Mouse (Mus musculus) embryo, embryonic 11.5 days (tissue): ENCODE data around the gene Apobec3.
"Not testable (repeated sequence)": the region's sequence is repeated elsewhere in the genome, so short reads cannot be mapped to it uniquely, and the experiment has no call there.

Experiments
- DNase-seq: peaks from one replicate; pipeline ENCODE4 v3.0.0-alpha.2; 2012; ENCODE audit warnings: low read depth, low spot score

Gene Apobec3

DNA sequence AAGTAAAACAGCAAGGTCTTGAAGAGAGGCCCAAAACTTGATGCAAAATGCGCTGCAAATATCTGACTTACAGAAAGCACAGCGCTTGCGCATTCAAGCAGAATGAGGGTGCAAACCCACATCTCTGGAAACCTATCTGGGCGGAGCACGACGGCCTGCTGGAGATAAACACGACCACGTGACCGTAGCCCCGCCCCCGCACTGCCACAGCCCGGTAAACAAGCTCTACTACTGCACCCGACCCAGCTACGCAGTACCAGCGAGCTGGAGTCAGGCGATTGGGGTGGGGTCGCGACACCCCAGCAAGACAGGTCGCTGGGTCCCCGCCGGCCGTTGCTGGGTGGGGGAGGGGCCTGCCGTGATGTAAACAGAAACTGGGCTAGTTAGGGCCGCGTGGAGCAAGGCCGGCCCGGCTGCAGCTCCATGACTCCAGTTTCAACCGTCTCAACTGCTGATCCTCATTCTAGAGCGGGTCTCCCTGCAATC, 36.2 kb downstream of the Apobec3 start:
- peak; percentile 75 for DNase-seq

DNA sequence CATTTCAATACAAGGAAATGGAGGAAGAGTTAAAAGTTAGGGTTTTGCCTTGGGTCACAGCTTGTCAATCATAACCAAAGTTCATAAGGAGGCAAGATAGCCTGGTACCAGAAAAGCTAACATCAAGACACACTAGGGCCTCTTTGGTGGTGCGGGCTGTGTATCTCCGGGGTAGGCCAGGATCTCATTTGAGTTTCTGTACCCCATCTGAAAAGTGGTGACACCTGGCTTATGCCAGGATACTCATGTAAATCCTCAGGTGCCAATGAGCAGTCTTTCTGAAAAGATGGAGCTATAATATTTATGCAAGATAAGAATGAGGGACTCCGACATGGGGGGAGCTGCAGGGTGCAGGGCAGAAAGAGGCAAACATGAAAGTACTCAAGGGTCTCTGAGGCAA, 36.9 kb downstream of the Apobec3 start:
- no peak for DNase-seq

DNA sequence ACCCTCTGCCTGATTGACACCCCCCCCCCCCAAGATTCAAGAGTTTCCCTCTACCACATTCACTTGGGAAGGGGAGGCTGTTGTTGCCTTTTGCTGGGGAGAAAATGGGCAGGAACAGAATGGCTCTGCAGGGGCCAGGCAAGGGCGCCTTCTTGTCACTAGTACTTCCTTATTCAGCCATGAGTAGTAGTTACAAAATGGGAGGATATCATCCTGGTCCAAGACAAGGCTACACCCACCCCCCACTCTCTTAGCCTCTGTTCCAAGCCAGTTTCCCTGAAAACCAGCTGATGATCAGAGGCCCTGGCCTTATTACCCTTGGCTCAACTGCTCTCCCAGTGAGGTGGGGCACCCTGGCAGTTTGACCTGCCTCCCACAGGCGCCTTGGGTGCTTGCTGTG, 37.3 kb downstream of the Apobec3 start:
- no peak for DNase-seq

- no peak for DNase-seq
Measured at GRCm38 (mm10) chr15:79929734-79930133, 38.3 kb downstream of the Apobec3 start.

DNA sequence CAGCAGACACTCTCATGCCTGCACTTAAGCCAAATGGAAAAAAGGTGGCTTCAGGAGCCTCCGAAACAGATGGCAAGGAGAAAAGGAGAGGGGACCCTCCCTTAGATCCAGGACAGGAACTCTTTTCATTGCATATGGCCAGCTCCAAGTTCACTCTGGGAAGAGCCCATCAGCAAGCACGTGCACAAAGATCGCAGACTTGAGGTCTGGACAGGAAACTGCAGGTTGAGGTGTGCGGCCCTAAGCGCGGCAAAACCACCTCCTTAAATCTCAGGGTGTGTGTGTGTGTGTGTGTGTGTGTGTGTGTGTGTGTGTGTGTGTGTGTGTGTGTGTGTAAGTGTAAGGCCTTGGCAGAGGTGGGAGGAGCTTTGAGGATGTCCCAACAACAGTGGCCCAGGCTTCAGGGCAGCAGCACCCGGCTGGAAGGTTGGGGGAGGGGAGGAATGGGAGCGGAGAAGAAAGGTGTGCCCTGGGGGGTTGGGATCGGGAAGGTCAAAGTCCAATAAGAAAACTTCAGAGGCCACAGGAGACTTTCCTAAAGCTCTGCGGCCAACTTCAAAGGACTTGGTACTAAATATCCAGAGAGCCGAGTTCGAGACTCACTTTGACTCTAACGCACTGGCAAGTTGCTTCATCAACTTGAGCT, 40.2 kb downstream of the Apobec3 start:
- DNase-seq, result no peak

DNA sequence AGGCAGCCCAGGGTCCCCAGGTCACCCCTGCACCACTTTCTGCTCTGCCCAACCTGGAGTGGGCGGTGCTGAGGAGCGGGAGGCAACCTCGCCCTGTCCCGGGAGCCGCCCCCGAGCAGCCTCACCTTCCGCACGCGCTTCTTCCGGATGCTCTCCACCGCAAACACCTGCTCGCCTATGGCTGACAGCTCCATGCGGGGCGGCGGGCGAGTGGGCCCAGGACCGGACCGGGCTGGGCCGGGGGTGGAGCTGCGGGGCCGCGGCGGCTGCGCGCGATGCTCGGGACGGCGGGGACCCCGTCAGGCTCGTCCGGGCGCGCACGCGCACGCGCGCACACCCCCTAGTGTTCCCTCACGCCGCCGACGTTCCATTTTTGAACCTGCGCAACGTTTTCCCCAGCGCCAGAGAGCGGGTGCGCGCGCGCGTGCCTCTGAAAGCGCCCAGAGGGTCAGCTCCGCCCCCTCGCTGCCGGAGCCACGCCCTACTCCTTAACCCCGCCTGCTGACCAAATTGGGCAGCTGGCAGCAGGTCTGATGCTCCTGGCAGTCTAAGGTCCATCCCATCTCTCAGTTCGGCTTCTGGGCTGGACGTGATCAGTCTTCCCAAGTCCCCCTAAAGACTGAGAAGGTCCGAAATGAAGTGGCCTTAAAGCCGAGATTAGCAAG, 41.0 kb downstream of the Apobec3 start:
- peak; percentile 70 for DNase-seq

- no peak for DNase-seq
Measured at GRCm38 (mm10) chr15:79933052-79933669, 41.7 kb downstream of the Apobec3 start.

DNA sequence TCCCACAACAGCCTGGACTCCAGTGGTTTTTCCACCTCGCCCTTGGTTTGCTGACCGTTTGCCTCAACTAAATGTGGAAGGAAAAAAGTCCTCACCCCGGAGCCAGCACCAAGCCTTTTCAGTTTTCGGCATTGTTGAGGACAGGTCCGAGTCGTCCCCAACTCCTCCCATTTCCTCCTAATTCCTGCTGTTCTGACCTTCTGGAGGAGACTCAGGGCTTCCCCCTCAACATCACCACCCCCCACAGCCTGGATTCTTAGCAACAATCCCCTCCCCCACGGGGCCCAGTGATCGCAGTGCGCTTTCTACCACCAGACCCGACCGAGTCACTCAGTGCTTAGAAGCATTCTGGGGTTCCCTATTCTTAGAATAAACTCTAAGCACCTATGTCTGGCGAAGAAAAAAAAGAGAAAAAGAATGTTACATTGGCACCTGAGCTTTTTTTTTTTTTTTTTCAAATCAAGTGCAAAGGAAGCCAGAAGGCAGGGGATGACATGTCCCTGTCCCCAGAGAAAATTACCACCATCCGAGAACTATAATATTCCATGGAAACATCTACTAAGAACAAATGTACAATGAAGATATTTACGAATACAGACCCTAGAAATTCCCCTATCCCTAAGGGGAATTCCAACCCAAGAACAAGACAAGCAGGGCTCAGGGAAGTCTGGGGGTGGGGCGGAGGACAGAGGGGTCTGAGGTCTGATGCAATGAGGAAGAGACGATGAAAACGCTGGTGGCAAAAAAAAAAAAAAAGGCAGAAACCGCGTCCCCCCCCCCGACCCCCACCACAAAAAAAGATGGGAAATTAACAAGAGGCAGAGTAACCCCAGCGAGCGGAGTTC, 42.4 kb downstream of the Apobec3 start:
- DNase-seq, result no peak

- no peak for DNase-seq
Measured at GRCm38 (mm10) chr15:79934776-79935175, 43.3 kb downstream of the Apobec3 start.

DNA sequence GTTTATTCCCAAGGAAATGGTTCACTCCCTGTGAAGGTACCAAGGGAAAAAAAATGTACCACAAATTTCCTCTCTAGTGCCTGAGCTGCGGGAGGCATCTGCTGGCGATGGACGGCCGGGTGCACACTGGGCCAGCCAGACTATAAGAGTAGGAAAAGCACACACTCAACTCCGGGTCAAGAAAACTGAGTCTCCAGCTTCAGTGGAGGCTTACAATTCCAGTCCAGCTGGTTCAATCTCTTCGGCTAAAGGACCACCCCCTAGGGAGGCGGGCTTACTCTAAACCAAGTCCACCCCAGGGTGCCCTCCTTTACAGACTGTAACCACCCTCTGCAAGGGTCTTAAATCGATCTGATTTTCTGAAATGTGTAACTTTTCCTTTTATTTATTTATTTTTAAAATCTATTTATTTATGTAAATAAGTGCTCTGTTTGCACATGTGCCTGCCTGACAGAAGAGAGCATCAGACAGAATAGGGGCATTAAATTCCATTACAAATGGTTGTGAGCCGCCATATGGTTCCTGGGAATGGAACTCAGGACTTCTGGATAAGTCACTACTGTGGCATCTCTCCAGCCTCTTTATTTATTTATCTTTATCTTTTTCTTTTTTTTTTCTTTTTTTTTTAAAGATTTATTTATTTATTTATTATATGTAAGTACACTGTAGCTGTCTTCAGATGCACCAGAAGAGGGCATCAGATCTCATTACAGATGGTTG, 44.4 kb downstream of the Apobec3 start:
- no peak for DNase-seq

- DNase-seq, result no peak
Measured at GRCm38 (mm10) chr15:79936374-79936751, 44.9 kb downstream of the Apobec3 start.

- no peak for DNase-seq
Measured at GRCm38 (mm10) chr15:79939020-79939419, 47.6 kb downstream of the Apobec3 start.

- DNase-seq, result not testable (repeated sequence)
Measured at GRCm38 (mm10) chr15:79939501-79939900, 48.0 kb downstream of the Apobec3 start.

DNA sequence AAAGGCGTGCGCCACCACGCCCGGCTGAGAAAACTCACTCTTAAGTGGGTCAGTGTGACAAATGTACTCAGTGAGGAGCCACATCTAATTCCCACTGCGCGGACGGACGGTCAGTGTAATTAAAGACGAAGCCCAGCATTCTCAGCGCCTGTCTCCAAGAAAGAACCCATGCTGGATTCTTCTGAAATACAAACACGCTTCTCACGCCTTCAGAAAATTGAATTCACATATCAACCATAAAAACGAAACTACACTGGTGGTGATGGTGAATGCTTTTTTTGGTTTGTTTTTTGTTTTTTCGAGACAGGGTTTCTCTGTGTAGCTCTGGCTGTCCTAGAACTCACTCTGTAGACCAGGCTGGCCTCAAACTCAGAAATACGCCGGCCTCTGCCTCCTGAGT, 48.5 kb downstream of the Apobec3 start:
- no peak for DNase-seq

- DNase-seq, result no peak
Measured at GRCm38 (mm10) chr15:79940932-79941331, 49.5 kb downstream of the Apobec3 start.

DNA sequence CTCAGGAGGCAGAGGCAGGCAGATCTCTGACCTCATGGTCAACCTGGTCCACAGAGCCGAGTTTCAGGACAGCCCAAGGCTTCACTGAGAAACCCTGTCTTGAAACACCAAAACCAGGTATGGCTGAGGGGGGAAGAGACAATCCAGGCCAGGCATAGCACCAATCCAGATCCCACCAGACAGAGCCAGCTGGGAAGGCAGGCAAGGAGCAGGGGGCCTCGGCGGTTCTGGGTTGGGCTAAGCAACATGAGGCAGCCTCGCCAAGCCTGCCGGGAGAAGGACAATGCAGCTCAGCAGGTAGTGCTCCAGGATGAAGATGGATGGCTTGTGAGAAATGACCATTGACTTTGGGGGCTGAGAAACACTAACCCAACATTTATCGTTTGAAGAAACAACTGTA, 51.1 kb downstream of the Apobec3 start:
- no peak for DNase-seq

- no peak for DNase-seq
Measured at GRCm38 (mm10) chr15:79943584-79943983, 52.1 kb downstream of the Apobec3 start.

- DNase-seq, result no peak
Measured at GRCm38 (mm10) chr15:79944948-79945347, 53.5 kb downstream of the Apobec3 start.

DNA sequence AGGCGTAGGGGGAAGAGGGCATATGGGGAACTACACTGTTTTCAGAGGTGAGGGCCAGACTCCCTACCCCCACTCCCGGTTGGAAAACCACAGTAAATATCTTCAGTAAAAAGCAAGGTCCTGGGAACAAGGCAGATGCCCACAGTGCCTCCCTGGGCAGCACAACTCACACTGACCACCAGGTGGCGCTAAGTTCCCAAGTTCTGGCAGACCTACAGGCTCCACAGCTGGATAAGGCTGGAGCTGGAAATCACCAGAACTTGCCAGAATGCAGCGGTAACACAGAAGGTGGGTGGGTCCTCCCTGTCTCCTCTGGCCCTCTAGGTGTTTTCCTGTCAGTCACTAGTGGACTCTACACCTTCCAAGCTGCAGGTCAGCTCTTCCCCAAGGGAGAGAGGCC, 54.6 kb downstream of the Apobec3 start:
- DNase-seq, result peak; percentile 89

GRCm38 (mm10) chr15:79946790-79947189, 55.3 kb downstream of the Apobec3 start:
- DNase-seq, result no peak

GRCm38 (mm10) chr15:79947681-79948080, 56.2 kb downstream of the Apobec3 start:
- no peak for DNase-seq
